18 mouse cellular contexts compared by ENCODE assay signal in the genomic region with DNA sequence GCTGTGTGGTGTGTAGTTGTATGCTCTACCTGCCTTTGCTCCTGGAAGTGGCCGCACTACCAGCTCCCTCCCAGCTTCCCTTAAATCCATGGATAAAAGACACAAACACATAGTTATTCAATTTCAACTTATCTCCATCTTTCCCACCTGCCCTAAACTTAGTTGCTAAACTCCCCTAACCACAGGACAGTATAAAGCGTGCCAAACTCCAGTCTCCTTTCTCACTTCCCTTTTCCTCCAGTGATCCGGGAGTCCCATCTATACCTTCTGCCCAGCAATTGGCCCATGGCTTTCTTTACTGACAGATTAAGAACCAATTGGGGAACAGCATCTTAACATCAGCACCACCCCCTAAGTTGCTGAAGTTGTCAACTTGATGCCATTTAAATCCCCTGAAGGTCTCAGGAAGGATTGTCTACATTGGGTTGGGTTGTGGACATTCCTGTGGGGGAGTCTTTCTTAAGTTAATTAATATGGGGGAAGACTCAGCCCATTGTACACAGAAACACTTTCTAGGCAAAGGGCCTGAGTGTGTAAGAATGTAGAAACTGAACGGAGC.
"Had no signal": no experiment of that assay in that cellular context is flagged by ENCODE, and none has a peak within 500 bp of the region (broad histone marks: within the 10 kb centered on the region; RNA-seq: fewer than 3 reads in every experiment).

No protein-coding gene starts in this region.

- DNase-seq: kidney, adult 8-10 months; kidney, postnatal 10 days; kidney, postnatal 4 days; liver; lung, adult 18-20 months; lung, postnatal 10 days; lung, postnatal 4 days; thymus, adult 18-20 months; thymus, postnatal 4 days had no signal

- H3K9me3 ChIP-seq: kidney, embryonic 15.5 days; limb, embryonic 10.5 days; limb, embryonic 13.5 days; liver, embryonic 12.5 days; liver, embryonic 15.5 days; lung, embryonic 15.5 days; megakaryocyte, embryonic 14.5 days; midbrain, embryonic 10.5 days; midbrain, embryonic 13.5 days had no signal

- H3K4me1 ChIP-seq: limb, embryonic 10.5 days; liver, embryonic 12.5 days; liver, embryonic 15.5 days; megakaryocyte, embryonic 14.5 days; midbrain, embryonic 13.5 days had no signal

- H3K9ac ChIP-seq: kidney, embryonic 15.5 days; limb, embryonic 13.5 days; liver, embryonic 12.5 days; liver, embryonic 15.5 days; lung, embryonic 15.5 days; midbrain, embryonic 13.5 days had no signal

- H3K27me3 ChIP-seq: kidney, embryonic 15.5 days; limb, embryonic 13.5 days; liver, embryonic 12.5 days; liver, embryonic 15.5 days; lung, embryonic 15.5 days; megakaryocyte, embryonic 14.5 days; midbrain, embryonic 13.5 days had no signal

- H3K4me3 ChIP-seq: kidney, embryonic 15.5 days; limb, embryonic 10.5 days; limb, embryonic 13.5 days; liver, embryonic 12.5 days; liver, embryonic 15.5 days; lung, embryonic 15.5 days; megakaryocyte, embryonic 14.5 days; midbrain, embryonic 10.5 days; midbrain, embryonic 13.5 days had no signal

- H3K4me2 ChIP-seq: kidney, embryonic 15.5 days; limb, embryonic 13.5 days; liver, embryonic 12.5 days; liver, embryonic 15.5 days; lung, embryonic 15.5 days; midbrain, embryonic 13.5 days had no signal

- H3K27ac ChIP-seq: kidney, embryonic 15.5 days; limb, embryonic 10.5 days; limb, embryonic 13.5 days; liver, embryonic 12.5 days; liver, embryonic 15.5 days; lung, embryonic 15.5 days; midbrain, embryonic 10.5 days; midbrain, embryonic 13.5 days had no signal

- H3K36me3 ChIP-seq: kidney, embryonic 15.5 days; limb, embryonic 10.5 days; limb, embryonic 13.5 days; liver, embryonic 12.5 days; liver, embryonic 15.5 days; lung, embryonic 15.5 days; midbrain, embryonic 10.5 days; midbrain, embryonic 13.5 days had no signal

- ATAC-seq: liver, embryonic 12.5 days; midbrain, embryonic 13.5 days had no signal
